Mouse (Mus musculus) olfactory bulb, adult 2 months (tissue): ENCODE measurements around the gene Gm21409.
"Not testable (repeated sequence)": the region's sequence is repeated elsewhere in the genome, so short reads cannot be mapped to it uniquely, and the experiment has no call there.

ENCODE experiments used
- CTCF ChIP-seq: fragments of 200-500 bp; IDR thresholded peaks from 2 replicates; pipeline ENCODE4 v1.5.1; 2012; ENCODE audit warnings: low read depth, mild to moderate bottlenecking, low read length, moderate library complexity; ENCODE audit not compliant: insufficient read depth
- POLR2A ChIP-seq: fragments of 200-500 bp; IDR thresholded peaks from 2 replicates; pipeline ENCODE4 v1.6.1; 2012; ENCODE audit warnings: mild to moderate bottlenecking, low read depth, low read length, moderate library complexity; ENCODE audit not compliant: insufficient read depth

DNA sequence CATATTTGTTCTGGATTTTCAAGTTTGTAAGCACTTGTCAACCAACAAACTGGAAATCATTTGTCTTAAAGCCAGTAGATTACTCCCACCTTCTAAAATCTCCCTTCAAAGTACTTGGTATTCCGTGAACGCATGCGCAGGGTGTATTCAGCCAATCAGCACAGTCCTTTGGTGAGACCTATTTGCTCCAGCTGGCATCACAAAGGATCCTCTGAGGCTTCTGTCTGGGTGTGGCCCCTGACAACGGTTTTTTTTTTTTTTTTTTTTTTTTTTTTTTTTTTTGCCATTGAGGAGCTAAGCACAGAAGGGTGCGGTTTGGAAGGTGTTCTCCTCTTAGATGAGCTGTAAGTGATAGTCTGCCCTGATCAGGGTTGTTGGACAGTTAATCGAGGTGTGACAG lies at the start of gene Gm21409:
- TF ChIP-seq CTCF, POLR2A: not testable (repeated sequence)
